Mouse (Mus musculus): Measurements from ENCODE around the gene Cd68. TPM values are rescaled to one million over a fixed set of nuclear protein-coding genes. Genes with fewer than 3 reads are reported as not detected.
A peak's percentile ranks its signal among the peaks of the same experiment; 100 is the strongest.

The Cd68 gene
- polyA plus RNA-seq, 1 experiment from 2014 or later, result 16.3 TPM

DNA sequence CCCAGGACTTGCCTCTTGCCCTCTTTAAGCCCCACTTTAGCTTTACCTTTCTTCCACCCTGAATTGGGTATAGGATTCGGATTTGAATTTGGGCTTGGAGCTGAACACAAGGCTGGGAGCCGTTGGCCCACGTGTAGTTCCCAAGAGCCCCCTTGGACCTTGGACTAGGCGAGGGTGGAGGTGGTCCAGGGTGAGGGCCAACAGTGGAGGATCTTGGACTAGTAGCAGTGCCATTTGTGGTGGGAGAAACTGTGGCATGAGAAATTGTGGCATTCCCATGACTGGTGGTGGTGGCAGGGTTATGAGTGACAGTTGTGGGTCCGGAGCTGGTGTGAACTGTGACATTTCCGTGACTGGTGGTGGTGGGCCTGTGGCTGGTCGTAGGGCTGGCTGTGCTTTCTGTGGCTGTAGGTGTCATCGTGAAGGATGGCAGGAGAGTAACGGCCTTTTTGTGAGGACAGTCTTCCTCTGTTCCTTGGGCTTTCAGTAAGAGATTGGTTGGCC lies 444 bp downstream of the Cd68 start:
- no peak overlapping the region for H3K4me3 ChIP-seq (ENCODE audit: low read depth, low read length)
- H3K9me3 ChIP-seq (ENCODE audit: control insufficient read depth, low read length), result no peaks in the 10 kb centered on the region
- no peaks in the 10 kb centered on the region for H3K27me3 ChIP-seq (replicated peaks; ENCODE audit: control insufficient read depth, insufficient read depth, low read length)
- whole genome bisulfite sequencing, result 78% methylated on average over 9 of the region's 9 CpGs
- peaks cover 15% of the 10 kb centered on the region for H3K4me1 ChIP-seq (replicated peaks; ENCODE audit: control insufficient read depth, insufficient read depth, low read length)
- peaks cover 69% of the 10 kb centered on the region for H3K36me3 ChIP-seq (ENCODE audit: control insufficient read depth, insufficient read depth, low read length)
- no peak for DNase-seq (ENCODE audit: low spot score)
- no peak for ATAC-seq (replicated peaks; ENCODE audit: low FRiP score, low TSS enrichment, low read depth)
- H3K9ac ChIP-seq (ENCODE audit: low read length), result no peak overlapping the region
- H3K4me2 ChIP-seq (ENCODE audit: low read length), result no peak overlapping the region
- H3K27ac ChIP-seq (ENCODE audit: low read depth), result peak overlapping the region; percentile 38

- Histone ChIP-seq H3K36me3 (ENCODE audit: control insufficient read depth, insufficient read depth, low read length) (peaks cover 67% of the 10 kb centered on the region), H3K4me3 (ENCODE audit: low read depth, low read length) (no peak overlapping the region), H3K9ac (ENCODE audit: low read length) (no peak overlapping the region), H3K4me2 (ENCODE audit: low read length) (no peak overlapping the region), H3K27ac (ENCODE audit: low read depth) (no peak overlapping the region), H3K4me1 (replicated peaks; ENCODE audit: control insufficient read depth, insufficient read depth, low read length) (peaks cover 13% of the 10 kb centered on the region), H3K9me3 (ENCODE audit: control insufficient read depth, low read length) (no peaks in the 10 kb centered on the region), H3K27me3 (replicated peaks; ENCODE audit: control insufficient read depth, insufficient read depth, low read length) (no peaks in the 10 kb centered on the region)
- 94% methylated on average over 7 of the region's 7 CpGs for WGBS
- ATAC-seq (replicated peaks; ENCODE audit: low FRiP score, low TSS enrichment, low read depth) (no peak), DNase-seq (ENCODE audit: low spot score) (no peak)
Measured at GRCm38 (mm10) chr11:69664841-69665240, 1.1 kb downstream of the Cd68 start.

DNA sequence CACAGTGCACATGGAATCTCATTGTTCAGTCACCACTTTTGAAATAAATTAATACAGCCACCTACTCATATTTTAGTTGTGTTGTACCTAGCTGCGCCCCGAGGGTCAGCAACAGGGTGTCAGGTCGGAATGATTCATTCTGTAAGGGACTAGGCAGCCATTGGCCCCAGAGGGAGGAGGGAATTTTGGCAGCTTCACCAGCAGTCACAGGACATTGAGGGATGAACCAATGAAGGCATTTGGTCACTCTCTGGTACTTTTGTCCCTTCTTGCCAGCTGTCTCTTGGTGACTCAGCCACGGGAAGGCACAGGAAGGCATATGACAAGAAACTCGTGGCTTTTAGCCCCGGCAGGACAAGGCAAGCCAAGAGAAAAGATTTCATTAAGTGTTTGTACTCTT lies 2.2 kb downstream of the Cd68 start:
- peaks cover 12% of the 10 kb centered on the region for H3K4me1 ChIP-seq (replicated peaks; ENCODE audit: control insufficient read depth, insufficient read depth, low read length)
- no peaks in the 10 kb centered on the region for H3K9me3 ChIP-seq (ENCODE audit: control insufficient read depth, low read length)
- ATAC-seq (replicated peaks; ENCODE audit: low FRiP score, low TSS enrichment, low read depth) (no peak), DNase-seq (ENCODE audit: low spot score) (no peak)
- no peak overlapping the region for H3K4me3 ChIP-seq (ENCODE audit: low read depth, low read length)
- WGBS, result 84% methylated on average over 6 of the region's 6 CpGs
- H3K9ac ChIP-seq (ENCODE audit: low read length), result no peak overlapping the region
- H3K27me3 ChIP-seq (replicated peaks; ENCODE audit: control insufficient read depth, insufficient read depth, low read length), result no peaks in the 10 kb centered on the region
- H3K4me2 ChIP-seq (ENCODE audit: low read length), result no peak overlapping the region
- peaks cover 67% of the 10 kb centered on the region for H3K36me3 ChIP-seq (ENCODE audit: control insufficient read depth, insufficient read depth, low read length)
- H3K27ac ChIP-seq (ENCODE audit: low read depth), result no peak overlapping the region; the same call in 1 of the 2 replicates

- WGBS, result 68% methylated on average over 13 of the region's 13 CpGs
- H3K9ac ChIP-seq (ENCODE audit: low read length), result peak overlapping the region; percentile 54
- H3K36me3 ChIP-seq (ENCODE audit: control insufficient read depth, insufficient read depth, low read length), result peaks cover 67% of the 10 kb centered on the region
- DNase-seq (ENCODE audit: low spot score), result no peak
- H3K4me2 ChIP-seq (ENCODE audit: low read length), result peak overlapping the region; percentile 59
- H3K4me3 ChIP-seq (ENCODE audit: low read depth, low read length), result peak overlapping the region; percentile 65
- H3K27ac ChIP-seq (ENCODE audit: low read depth), result peak overlapping the region; percentile 97
- ATAC-seq (replicated peaks; ENCODE audit: low FRiP score, low TSS enrichment, low read depth), result peak; percentile 1; the same call in 1 of the 2 replicates
- H3K9me3 ChIP-seq (ENCODE audit: control insufficient read depth, low read length), result no peaks in the 10 kb centered on the region
- peaks cover 12% of the 10 kb centered on the region for H3K4me1 ChIP-seq (replicated peaks; ENCODE audit: control insufficient read depth, insufficient read depth, low read length)
- H3K27me3 ChIP-seq (replicated peaks; ENCODE audit: control insufficient read depth, insufficient read depth, low read length), result no peaks in the 10 kb centered on the region
Measured at GRCm38 (mm10) chr11:69662967-69663671, 2.8 kb downstream of the Cd68 start.

GRCm38 (mm10) chr11:69662213-69662966 lies 3.6 kb downstream of the Cd68 start, which contains the start of gene Mpdu1:
TSS of gene Mpdu1 (minus strand) at chr11:69662642.
- Histone ChIP-seq H3K9me3 (ENCODE audit: control insufficient read depth, low read length) (no peaks in the 10 kb centered on the region), H3K27me3 (replicated peaks; ENCODE audit: control insufficient read depth, insufficient read depth, low read length) (no peaks in the 10 kb centered on the region), H3K27ac (ENCODE audit: low read depth) (peak within 1 kb of the TSS; percentile 97), H3K9ac (ENCODE audit: low read length) (peak within 1 kb of the TSS; percentile 54), H3K4me1 (replicated peaks; ENCODE audit: control insufficient read depth, insufficient read depth, low read length) (peaks cover 12% of the 10 kb centered on the region), H3K4me3 (ENCODE audit: low read depth, low read length) (peak within 1 kb of the TSS; percentile 65), H3K36me3 (ENCODE audit: control insufficient read depth, insufficient read depth, low read length) (peaks cover 67% of the 10 kb centered on the region), H3K4me2 (ENCODE audit: low read length) (peak within 1 kb of the TSS; percentile 59)
- peak; percentile 90 for ATAC-seq (replicated peaks; ENCODE audit: low FRiP score, low TSS enrichment, low read depth)
- WGBS, result under 1% methylated on average over 48 of the region's 48 CpGs
- DNase-seq (ENCODE audit: low spot score), result peak; percentile 98

DNA sequence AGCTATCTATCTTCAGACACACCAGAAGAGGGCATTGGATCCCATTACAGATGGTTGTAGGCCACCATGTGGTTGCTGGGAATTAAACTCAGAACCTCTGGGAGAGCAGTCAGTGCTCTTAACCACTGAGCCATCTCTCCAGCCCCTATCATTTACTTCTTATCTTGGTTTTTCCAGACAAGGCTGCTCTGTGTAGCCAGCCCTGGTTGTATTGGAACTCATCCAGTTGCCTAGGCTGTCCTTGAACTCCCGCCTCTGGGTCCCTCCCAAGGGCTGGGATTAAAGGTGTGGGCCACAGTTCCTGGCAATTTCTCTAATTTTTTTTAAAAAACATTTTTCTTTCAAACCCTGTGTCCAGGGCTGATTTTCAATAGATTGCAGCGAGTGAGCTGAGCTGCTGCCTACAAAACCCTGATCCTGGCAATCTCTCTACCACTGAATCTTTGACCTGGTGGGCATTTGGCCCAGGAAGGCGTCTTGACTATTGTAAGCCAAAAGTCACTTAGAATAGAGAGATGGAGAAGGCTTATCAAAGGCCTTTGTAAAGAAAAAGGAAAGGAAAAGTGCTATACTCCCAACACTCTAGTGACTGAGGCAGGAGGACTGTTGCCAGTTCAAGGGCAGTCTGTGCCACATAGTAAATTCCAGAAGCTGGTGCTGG lies 4.6 kb downstream of the Cd68 start:
- ATAC-seq (replicated peaks; ENCODE audit: low FRiP score, low TSS enrichment, low read depth), result no peak

GRCm38 (mm10) chr11:69657462-69657881 lies 8.5 kb downstream of the Cd68 start:
- WGBS, result 81% methylated on average over 15 of the region's 15 CpGs
- Histone ChIP-seq H3K4me1 (replicated peaks; ENCODE audit: control insufficient read depth, insufficient read depth, low read length) (peaks cover 11% of the 10 kb centered on the region), H3K36me3 (ENCODE audit: control insufficient read depth, insufficient read depth, low read length) (peaks cover 63% of the 10 kb centered on the region)

More for the DNA sequence above, 4.6 kb downstream of the Cd68 start:
- H3K4me3 ChIP-seq (ENCODE audit: low read depth, low read length), result peak overlapping the region; percentile 65
- peak overlapping the region; percentile 59 for H3K4me2 ChIP-seq (ENCODE audit: low read length)
- no peaks in the 10 kb centered on the region for H3K27me3 ChIP-seq (replicated peaks; ENCODE audit: control insufficient read depth, insufficient read depth, low read length)
- peaks cover 12% of the 10 kb centered on the region for H3K4me1 ChIP-seq (replicated peaks; ENCODE audit: control insufficient read depth, insufficient read depth, low read length)
- H3K9ac ChIP-seq (ENCODE audit: low read length), result peak overlapping the region; percentile 54
- 80% methylated on average over 3 of the region's 3 CpGs for WGBS
- DNase-seq (ENCODE audit: low spot score), result no peak
- H3K36me3 ChIP-seq (ENCODE audit: control insufficient read depth, insufficient read depth, low read length), result peaks cover 68% of the 10 kb centered on the region
- peak overlapping the region; percentile 97 for H3K27ac ChIP-seq (ENCODE audit: low read depth)
- H3K9me3 ChIP-seq (ENCODE audit: control insufficient read depth, low read length), result no peaks in the 10 kb centered on the region

GRCm38 (mm10) chr11:69656617-69657461 lies 9.1 kb downstream of the Cd68 start:
- Histone ChIP-seq H3K9me3 (ENCODE audit: control insufficient read depth, low read length) (no peaks in the 10 kb centered on the region), H3K36me3 (ENCODE audit: control insufficient read depth, insufficient read depth, low read length) (peaks cover 69% of the 10 kb centered on the region), H3K27me3 (replicated peaks; ENCODE audit: control insufficient read depth, insufficient read depth, low read length) (no peaks in the 10 kb centered on the region), H3K9ac (ENCODE audit: low read length) (no peak overlapping the region), H3K4me1 (replicated peaks; ENCODE audit: control insufficient read depth, insufficient read depth, low read length) (peaks cover 11% of the 10 kb centered on the region), H3K4me2 (ENCODE audit: low read length) (no peak overlapping the region), H3K27ac (ENCODE audit: low read depth) (no peak overlapping the region), H3K4me3 (ENCODE audit: low read depth, low read length) (no peak overlapping the region)
- peak; percentile 79 for DNase-seq (ENCODE audit: low spot score)
- 76% methylated on average over 10 of the region's 10 CpGs for WGBS
- ATAC-seq (replicated peaks; ENCODE audit: low FRiP score, low TSS enrichment, low read depth), result no peak

More at GRCm38 (mm10) chr11:69657462-69657881, 8.5 kb downstream of the Cd68 start:
- H3K4me3 ChIP-seq (ENCODE audit: low read depth, low read length), result no peak overlapping the region
- no peak overlapping the region for H3K27ac ChIP-seq (ENCODE audit: low read depth)
- H3K9me3 ChIP-seq (ENCODE audit: control insufficient read depth, low read length), result no peaks in the 10 kb centered on the region
- H3K27me3 ChIP-seq (replicated peaks; ENCODE audit: control insufficient read depth, insufficient read depth, low read length), result no peaks in the 10 kb centered on the region
- no peak for ATAC-seq (replicated peaks; ENCODE audit: low FRiP score, low TSS enrichment, low read depth)
- DNase-seq (ENCODE audit: low spot score), result peak; percentile 61
- no peak overlapping the region for H3K9ac ChIP-seq (ENCODE audit: low read length)
- no peak overlapping the region for H3K4me2 ChIP-seq (ENCODE audit: low read length)

All from intestine, embryonic 14.5 days (tissue).